Comparison of ENCODE assay signal across 8 mouse cellular contexts in the genomic region with DNA sequence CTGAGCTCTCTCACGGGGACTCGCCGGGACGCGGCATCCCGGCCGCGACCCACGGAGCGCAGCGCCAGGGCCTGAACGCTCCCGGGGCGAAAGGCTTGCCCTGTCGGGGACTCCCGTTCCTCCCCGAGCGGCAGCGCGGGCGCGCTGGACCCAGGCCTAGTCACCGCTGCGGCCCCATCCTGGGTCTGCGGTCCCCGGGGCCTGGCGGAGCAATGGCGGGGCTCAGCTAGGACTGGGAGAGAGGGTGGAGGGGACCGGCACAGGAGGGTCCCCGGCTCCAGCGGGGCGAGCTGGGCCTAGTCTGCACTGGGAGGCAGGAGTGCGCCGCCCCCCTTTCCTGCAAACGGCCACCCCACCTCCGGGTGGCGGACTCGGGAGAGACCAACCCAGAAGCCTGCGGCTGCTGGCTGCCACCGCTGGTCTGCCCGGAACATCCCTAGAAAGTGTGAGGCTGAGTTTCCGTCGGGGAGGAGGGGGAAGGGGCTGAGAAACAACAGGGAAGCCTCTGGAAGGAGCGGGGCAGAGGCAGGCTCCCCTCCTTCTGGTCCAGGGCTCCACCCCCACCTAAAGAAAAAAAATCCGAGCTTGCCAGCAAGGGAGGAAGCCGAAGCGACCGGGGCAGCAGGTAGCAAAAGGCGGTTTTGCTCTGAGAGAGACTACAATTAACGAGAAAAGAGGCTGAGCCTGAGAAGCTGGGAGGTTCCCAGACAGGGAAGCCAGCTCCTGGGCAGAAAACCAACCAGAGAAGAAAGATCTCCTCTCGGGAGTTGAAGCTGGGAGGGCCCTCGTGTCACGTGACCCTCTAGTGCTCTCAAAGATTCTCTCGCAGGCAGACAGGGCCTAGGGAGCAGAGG.
DNase-seq lines count a peak whose midpoint lies in the region; ATAC-seq lines count a peak whose summit lies in the region.

No protein-coding gene starts in this region.

- H3K36me3 ChIP-seq in forebrain, embryonic 16.5 days (ENCODE audit: control insufficient read depth, insufficient read depth) = no peaks in the 10 kb centered on the region

- ATAC-seq in forebrain, embryonic 16.5 days = peak; percentile 77

- peak overlapping the region; percentile 88 for H3K4me2 ChIP-seq in forebrain, embryonic 16.5 days (ENCODE audit: low read length)

- DNase-seq in ES-CJ7 (ENCODE audit: low read depth, low spot score) = peak; percentile 84
- peak; percentile 84 for DNase-seq in cerebellum, adult 11 months
- peak; percentile 70 for DNase-seq in heart, postnatal 25 days (ENCODE audit: low spot score)
- peak; percentile 72 to 91 for DNase-seq in layer of hippocampus, adult 18-20 months (ENCODE audit: low spot score in 2 of 2)
- DNase-seq in lung, adult 18-20 months = peak; percentile 84 to 87
- DNase-seq in ovary, postnatal 10 days (ENCODE audit: low spot score) = peak; percentile 52
- DNase-seq in urinary bladder, adult 18-20 months (ENCODE audit: low spot score in 2 of 2) = peak; percentile 51 to 73

- peak overlapping the region; percentile 74 for H3K4me3 ChIP-seq in forebrain, embryonic 16.5 days (replicated peaks; ENCODE audit: low read length)

- peaks cover 21% of the 10 kb centered on the region for H3K4me1 ChIP-seq in forebrain, embryonic 16.5 days (replicated peaks; ENCODE audit: control insufficient read depth, insufficient read depth, low read length)

- peak overlapping the region; percentile 100 for H3K9ac ChIP-seq in forebrain, embryonic 16.5 days (replicated peaks; ENCODE audit: low read depth, low read length)

- WGBS in forebrain, embryonic 16.5 days = under 1% methylated on average over 54 of the region's 54 CpGs

- peak overlapping the region; percentile 100 for H3K27ac ChIP-seq in forebrain, embryonic 16.5 days (ENCODE audit: low read length)

- no peaks in the 10 kb centered on the region for H3K27me3 ChIP-seq in forebrain, embryonic 16.5 days (replicated peaks; ENCODE audit: control insufficient read depth, insufficient read depth, low read length)

- H3K9me3 ChIP-seq in forebrain, embryonic 16.5 days (ENCODE audit: control insufficient read depth, low read length) = no peaks in the 10 kb centered on the region

- intact Hi-C loops in heart, postnatal 25 days (cut with DNase I) = no loop called here

Comparison
In these comparisons a context has a peak if more than half of its experiments do, and no peak if none do; other contexts are left out.
1. Peak in every context shown above with its lines: DNase-seq, ATAC-seq, H3K4me3 ChIP-seq and H3K27ac ChIP-seq.